Mouse (Mus musculus) spleen, adult 2 months (tissue): ENCODE data around the gene Oas1a.
"Not testable (repeated sequence)": the region's sequence is repeated elsewhere in the genome, so short reads cannot be mapped to it uniquely, and the experiment has no call there.

Experiments
- CTCF ChIP-seq: fragments of 200-500 bp; IDR thresholded peaks from 2 replicates; pipeline ENCODE4 v1.5.1; 2011; ENCODE audit warnings: mild to moderate bottlenecking, inconsistent platforms; ENCODE audit not compliant: insufficient read depth, insufficient read length, insufficient replicate concordance; ENCODE audit errors: extremely low read depth
- POLR2A ChIP-seq: fragments of 200-500 bp; IDR thresholded peaks from 2 replicates; pipeline ENCODE4 v1.6.1; 2011; ENCODE audit warnings: low read depth, low read length, inconsistent platforms

- not testable (repeated sequence) for TF ChIP-seq CTCF, POLR2A
These were observed 19.0 kb downstream of the Oas1a start for GRCm38 (mm10) chr5:120888294-120888815.
